Mouse (Mus musculus): Measurements from ENCODE around the gene Sh3glb2. TPM values are rescaled to one million over a fixed set of nuclear protein-coding genes. Genes with fewer than 3 reads are reported as not detected.

Sh3glb2 gene
- polyA plus RNA-seq, 1 experiment from 2014 or later = 83.1 TPM

DNA sequence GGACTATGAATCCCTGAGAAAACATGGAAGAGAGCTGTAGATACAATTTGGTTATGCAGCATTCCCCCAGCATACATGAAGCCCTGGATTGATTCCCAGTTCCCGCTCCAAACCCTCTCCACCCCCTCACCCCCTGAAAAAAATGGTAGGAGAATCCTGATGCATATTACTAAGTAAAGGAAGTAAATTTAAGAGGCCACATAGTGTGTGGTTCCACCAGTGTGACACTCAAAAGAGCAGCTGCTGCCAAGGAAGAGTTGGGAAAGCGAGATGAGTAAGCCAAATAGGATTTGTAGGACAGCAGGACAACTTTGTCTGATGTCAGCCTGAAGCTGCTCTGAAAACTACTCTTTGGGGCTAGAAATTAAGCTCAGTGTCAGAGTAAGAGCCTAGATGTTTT lies 47.7 kb downstream of the Sh3glb2 start:
- no peaks in the 10 kb centered on the region for H3K9me3 ChIP-seq (ENCODE audit: control insufficient read depth, low read length)
- no peaks in the 10 kb centered on the region for H3K4me1 ChIP-seq (ENCODE audit: control insufficient read depth, insufficient read depth, low read length)
- ATAC-seq (ENCODE audit: low read depth) (no peak), DNase-seq (ENCODE audit: low spot score) (no peak)
- H3K4me2 ChIP-seq (ENCODE audit: low read depth, low read length) = no peak overlapping the region
- no peak overlapping the region for H3K9ac ChIP-seq (ENCODE audit: low read depth, low read length)
- no peak overlapping the region for H3K4me3 ChIP-seq (ENCODE audit: low read depth, low read length)
- H3K27me3 ChIP-seq (replicated peaks; ENCODE audit: control insufficient read depth, insufficient read depth, low read length) = no peaks in the 10 kb centered on the region
- H3K27ac ChIP-seq (replicated peaks; ENCODE audit: low read depth, low read length) = no peak overlapping the region
- WGBS = 91% methylated on average over 2 of the region's 2 CpGs
- peaks cover 94% of the 10 kb centered on the region for H3K36me3 ChIP-seq (ENCODE audit: control insufficient read depth, insufficient read depth, low read length)

DNA sequence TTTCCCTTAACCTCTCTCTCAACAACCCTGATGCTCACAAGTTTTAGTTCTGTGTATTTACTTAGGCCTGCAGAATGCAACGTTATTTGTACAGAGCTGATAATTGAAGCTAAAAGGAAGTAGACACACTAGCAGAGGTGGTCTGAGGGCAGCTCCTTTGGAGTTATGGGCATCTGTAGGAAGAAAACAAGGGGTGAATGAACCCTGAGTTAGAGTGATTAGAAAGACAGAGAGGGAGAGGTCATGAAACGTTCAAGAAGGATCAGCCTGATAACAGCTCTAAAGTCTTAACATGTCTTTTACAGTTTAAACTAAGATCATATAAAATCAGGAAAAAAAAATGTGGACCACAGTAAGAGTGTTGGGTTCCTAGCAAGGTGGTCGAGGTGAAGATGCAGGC lies 49.8 kb downstream of the Sh3glb2 start:
- H3K27me3 ChIP-seq (replicated peaks; ENCODE audit: control insufficient read depth, insufficient read depth, low read length) = no peaks in the 10 kb centered on the region
- WGBS = 88% methylated on average over 3 of the region's 3 CpGs
- no peak overlapping the region for H3K4me2 ChIP-seq (ENCODE audit: low read depth, low read length)
- H3K36me3 ChIP-seq (ENCODE audit: control insufficient read depth, insufficient read depth, low read length) = peaks cover 94% of the 10 kb centered on the region
- no peak overlapping the region for H3K9ac ChIP-seq (ENCODE audit: low read depth, low read length)
- DNase-seq (ENCODE audit: low spot score) (no peak), ATAC-seq (ENCODE audit: low read depth) (no peak)
- H3K4me3 ChIP-seq (ENCODE audit: low read depth, low read length) = no peak overlapping the region
- no peak overlapping the region for H3K27ac ChIP-seq (replicated peaks; ENCODE audit: low read depth, low read length)
- H3K9me3 ChIP-seq (ENCODE audit: control insufficient read depth, low read length) = no peaks in the 10 kb centered on the region
- H3K4me1 ChIP-seq (ENCODE audit: control insufficient read depth, insufficient read depth, low read length) = no peaks in the 10 kb centered on the region

DNA sequence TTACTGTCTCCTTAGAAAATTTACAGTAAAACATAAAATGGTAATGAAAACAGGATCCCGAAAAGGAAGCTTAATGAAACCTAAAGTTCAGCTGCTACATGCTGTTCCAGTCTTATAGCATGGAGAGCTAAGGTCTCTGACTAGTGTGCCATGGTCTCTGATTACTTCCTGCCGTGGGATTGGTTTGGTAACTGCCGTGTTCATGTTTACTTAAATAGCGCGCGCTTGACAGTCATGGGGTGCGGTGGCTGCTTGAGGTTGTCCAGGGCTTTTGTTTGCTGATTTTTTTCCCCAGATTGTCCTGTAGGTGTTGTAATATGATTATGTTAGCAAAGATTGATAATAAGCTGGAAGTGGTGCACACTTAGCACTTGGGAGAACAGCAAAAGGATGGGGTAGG lies 53.0 kb downstream of the Sh3glb2 start:
- no peaks in the 10 kb centered on the region for H3K9me3 ChIP-seq (ENCODE audit: control insufficient read depth, low read length)
- no peak overlapping the region for H3K4me3 ChIP-seq (ENCODE audit: low read depth, low read length)
- H3K9ac ChIP-seq (ENCODE audit: low read depth, low read length) = no peak overlapping the region
- DNase-seq (ENCODE audit: low spot score) = no peak
- peaks cover 100% of the 10 kb centered on the region for H3K36me3 ChIP-seq (ENCODE audit: control insufficient read depth, insufficient read depth, low read length)
- H3K27me3 ChIP-seq (replicated peaks; ENCODE audit: control insufficient read depth, insufficient read depth, low read length) = no peaks in the 10 kb centered on the region
- H3K4me2 ChIP-seq (ENCODE audit: low read depth, low read length) = no peak overlapping the region
- 94% methylated on average over 7 of the region's 7 CpGs for WGBS
- no peaks in the 10 kb centered on the region for H3K4me1 ChIP-seq (ENCODE audit: control insufficient read depth, insufficient read depth, low read length)
- no peak overlapping the region for H3K27ac ChIP-seq (replicated peaks; ENCODE audit: low read depth, low read length)
- no peak for ATAC-seq (ENCODE audit: low read depth)

DNA sequence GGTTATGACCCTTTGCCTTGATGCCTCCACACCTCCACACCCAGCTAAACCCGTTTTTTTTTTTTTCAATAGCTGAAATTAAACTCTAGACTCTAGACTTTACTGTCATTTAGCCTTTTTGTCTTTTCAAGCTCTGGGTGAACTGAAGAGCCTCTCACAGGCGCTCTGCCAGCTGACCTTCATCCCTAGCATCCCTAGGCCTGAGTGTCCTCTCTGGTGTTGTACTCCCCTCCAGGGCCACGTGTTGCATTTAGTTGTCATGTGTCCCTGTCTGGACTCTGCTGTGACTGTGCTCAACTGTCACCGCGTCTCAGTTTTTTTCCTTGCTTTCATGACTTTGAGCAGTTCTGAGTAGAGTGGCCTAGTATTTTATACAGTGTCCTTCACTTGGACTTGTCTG lies 59.2 kb downstream of the Sh3glb2 start:
- DNase-seq (ENCODE audit: low spot score) = no peak
- Histone ChIP-seq H3K4me2 (ENCODE audit: low read depth, low read length) (no peak overlapping the region), H3K4me3 (ENCODE audit: low read depth, low read length) (no peak overlapping the region), H3K27me3 (replicated peaks; ENCODE audit: control insufficient read depth, insufficient read depth, low read length) (no peaks in the 10 kb centered on the region), H3K4me1 (ENCODE audit: control insufficient read depth, insufficient read depth, low read length) (no peaks in the 10 kb centered on the region), H3K9me3 (ENCODE audit: control insufficient read depth, low read length) (no peaks in the 10 kb centered on the region), H3K27ac (replicated peaks; ENCODE audit: low read depth, low read length) (no peak overlapping the region), H3K36me3 (ENCODE audit: control insufficient read depth, insufficient read depth, low read length) (peaks cover 86% of the 10 kb centered on the region), H3K9ac (ENCODE audit: low read depth, low read length) (no peak overlapping the region)
- no peak for ATAC-seq (ENCODE audit: low read depth)
- 90% methylated on average over 5 of the region's 5 CpGs for WGBS

DNA sequence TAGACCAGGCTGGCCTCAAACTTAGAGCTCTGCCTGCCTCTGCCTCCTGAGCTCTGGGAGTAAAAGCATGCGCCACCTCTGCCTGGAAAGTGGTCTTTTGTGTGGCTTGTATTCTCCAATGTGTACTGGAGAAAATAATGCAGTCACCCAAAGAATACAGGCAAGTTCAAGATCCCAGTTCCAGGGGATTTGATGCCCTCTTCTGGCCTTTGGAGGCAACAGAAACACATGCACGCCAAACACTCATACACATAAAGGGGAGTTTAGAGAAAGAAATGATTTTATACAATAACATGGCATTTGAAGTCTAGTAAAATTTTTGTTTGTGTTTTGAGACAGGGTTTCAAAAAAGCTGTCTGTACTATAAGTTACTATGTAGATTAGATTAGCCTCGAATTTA lies 59.6 kb downstream of the Sh3glb2 start:
- 82% methylated on average over 3 of the region's 3 CpGs for WGBS
- ATAC-seq (ENCODE audit: low read depth) (no peak), DNase-seq (ENCODE audit: low spot score) (no peak)
- H3K9ac ChIP-seq (ENCODE audit: low read depth, low read length) = no peak overlapping the region
- H3K36me3 ChIP-seq (ENCODE audit: control insufficient read depth, insufficient read depth, low read length) = peaks cover 82% of the 10 kb centered on the region
- no peaks in the 10 kb centered on the region for H3K4me1 ChIP-seq (ENCODE audit: control insufficient read depth, insufficient read depth, low read length)
- no peaks in the 10 kb centered on the region for H3K9me3 ChIP-seq (ENCODE audit: control insufficient read depth, low read length)
- no peak overlapping the region for H3K27ac ChIP-seq (replicated peaks; ENCODE audit: low read depth, low read length)
- H3K4me3 ChIP-seq (ENCODE audit: low read depth, low read length) = no peak overlapping the region
- no peaks in the 10 kb centered on the region for H3K27me3 ChIP-seq (replicated peaks; ENCODE audit: control insufficient read depth, insufficient read depth, low read length)
- H3K4me2 ChIP-seq (ENCODE audit: low read depth, low read length) = no peak overlapping the region

Small RNA genes lying within 50 kb of the gene (microRNA-seq; reads per million reads assigned to microRNA genes)
- gene Gm47292 (ENCODE audit: borderline number of aligned reads) = not detected

Other genes with a start within 250 kb of the Sh3glb2 start
- 7.9 and 8.3 TPM in 2 replicates for gene Zer1, start 234.8 kb downstream of the Sh3glb2 start, polyA plus RNA-seq (2014; fragmentation: Nextera tagmentation; extraction: Ambion mirVana)
- 10.5 TPM in 2 replicates for gene Tbc1d13, start 225.6 kb downstream of the Sh3glb2 start, polyA plus RNA-seq (2014; fragmentation: Nextera tagmentation; extraction: Ambion mirVana)
- 21.9 and 26.5 TPM in 2 replicates for gene Endog, start 187.8 kb downstream of the Sh3glb2 start, polyA plus RNA-seq (2014; fragmentation: Nextera tagmentation; extraction: Ambion mirVana)
- gene Spout1, start 180.9 kb downstream of the Sh3glb2 start, polyA plus RNA-seq (2014; fragmentation: Nextera tagmentation; extraction: Ambion mirVana) = 63.8 and 67.8 TPM in 2 replicates
- gene Kyat1, start 153.5 kb downstream of the Sh3glb2 start, polyA plus RNA-seq (2014; fragmentation: Nextera tagmentation; extraction: Ambion mirVana) = 8.1 and 8.2 TPM in 2 replicates
- 39.2 and 41.3 TPM in 2 replicates for gene Lrrc8a, start 121.6 kb downstream of the Sh3glb2 start, polyA plus RNA-seq (2014; fragmentation: Nextera tagmentation; extraction: Ambion mirVana)
- 0.06 TPM in 1 of 2 replicates, not detected in the other for gene Gm28035, start 118.8 kb downstream of the Sh3glb2 start, polyA plus RNA-seq (2014; fragmentation: Nextera tagmentation; extraction: Ambion mirVana)
- gene Phyhd1, start 93.1 kb downstream of the Sh3glb2 start, polyA plus RNA-seq (2014; fragmentation: Nextera tagmentation; extraction: Ambion mirVana) = 5.4 and 5.7 TPM in 2 replicates
- not detected in 2 replicates for gene Gm28038, start 78.3 kb downstream of the Sh3glb2 start, polyA plus RNA-seq (2014; fragmentation: Nextera tagmentation; extraction: Ambion mirVana)
- 30.2 and 30.8 TPM in 2 replicates for gene Dolk, start 73.0 kb downstream of the Sh3glb2 start, polyA plus RNA-seq (2014; fragmentation: Nextera tagmentation; extraction: Ambion mirVana)
- gene Nup188, start 72.9 kb downstream of the Sh3glb2 start, polyA plus RNA-seq (2014; fragmentation: Nextera tagmentation; extraction: Ambion mirVana) = 35.4 and 39.4 TPM in 2 replicates
- gene Miga2, start 4.9 kb upstream of the Sh3glb2 start, polyA plus RNA-seq (2014; fragmentation: Nextera tagmentation; extraction: Ambion mirVana) = 17.6 and 18.8 TPM in 2 replicates
- gene Dolpp1, start 32.9 kb upstream of the Sh3glb2 start, polyA plus RNA-seq (2014; fragmentation: Nextera tagmentation; extraction: Ambion mirVana) = 28.5 and 29.0 TPM in 2 replicates
- 43.5 and 46.9 TPM in 2 replicates for gene Crat, start 56.5 kb upstream of the Sh3glb2 start, polyA plus RNA-seq (2014; fragmentation: Nextera tagmentation; extraction: Ambion mirVana)
- gene Ptpa, start 56.7 kb upstream of the Sh3glb2 start, polyA plus RNA-seq (2014; fragmentation: Nextera tagmentation; extraction: Ambion mirVana) = 70.2 and 77.1 TPM in 2 replicates
- gene Ier5l, start 114.9 kb upstream of the Sh3glb2 start, polyA plus RNA-seq (2014; fragmentation: Nextera tagmentation; extraction: Ambion mirVana) = 3.4 TPM in 2 replicates
- 0.96 and 1.7 TPM in 2 replicates for gene Cstad, start 235.7 kb upstream of the Sh3glb2 start, polyA plus RNA-seq (2014; fragmentation: Nextera tagmentation; extraction: Ambion mirVana)